Mouse (Mus musculus): ENCODE results near the gene Dock7. TPM values are rescaled to one million over a fixed set of nuclear protein-coding genes. Genes with fewer than 3 reads are reported as not detected.

Gene Dock7
- 105 and 128 TPM in 2 replicates for polyA plus RNA-seq (2012; rRNA removed)

GRCm38 (mm10) chr4:99120211-99121122 lies at the start of gene Dock7:
Dock7 (minus strand) TSS chr4:99120915.
- peak; percentile 87 for DNase-seq (ENCODE audit: low spot score)

- DNase-seq (ENCODE audit: low spot score) = no peak
Observed at GRCm38 (mm10) chr4:99168869-99169268, 48.2 kb upstream of the Dock7 start.

- DNase-seq (ENCODE audit: low spot score) = no peak
Observed at GRCm38 (mm10) chr4:99163547-99163946, 42.8 kb upstream of the Dock7 start.

- no peak for DNase-seq (ENCODE audit: low spot score)
Observed at GRCm38 (mm10) chr4:99163001-99163400, 42.3 kb upstream of the Dock7 start.

GRCm38 (mm10) chr4:99161457-99161971 lies 40.8 kb upstream of the Dock7 start:
- DNase-seq (ENCODE audit: low spot score) = no peak

- no peak for DNase-seq (ENCODE audit: low spot score)
Observed at GRCm38 (mm10) chr4:99160899-99161298, 40.2 kb upstream of the Dock7 start.

- DNase-seq (ENCODE audit: low spot score) = no peak
Observed at GRCm38 (mm10) chr4:99160414-99160813, 39.7 kb upstream of the Dock7 start.

GRCm38 (mm10) chr4:99158495-99158894 lies 37.8 kb upstream of the Dock7 start:
- no peak for DNase-seq (ENCODE audit: low spot score)

- no peak for DNase-seq (ENCODE audit: low spot score)
Observed at GRCm38 (mm10) chr4:99156641-99157307, 36.1 kb upstream of the Dock7 start.

GRCm38 (mm10) chr4:99151885-99152558 lies 31.3 kb upstream of the Dock7 start:
- DNase-seq (ENCODE audit: low spot score) = no peak

- DNase-seq (ENCODE audit: low spot score) = no peak
Observed at GRCm38 (mm10) chr4:99151434-99151833, 30.7 kb upstream of the Dock7 start.

GRCm38 (mm10) chr4:99143323-99143722 lies 22.6 kb upstream of the Dock7 start:
- no peak for DNase-seq (ENCODE audit: low spot score)

GRCm38 (mm10) chr4:99141578-99141977 lies 20.9 kb upstream of the Dock7 start:
- DNase-seq (ENCODE audit: low spot score) = no peak

- no peak for DNase-seq (ENCODE audit: low spot score)
Observed at GRCm38 (mm10) chr4:99141171-99141570, 20.5 kb upstream of the Dock7 start.

- DNase-seq (ENCODE audit: low spot score) = no peak
Observed at GRCm38 (mm10) chr4:99137986-99138641, 17.4 kb upstream of the Dock7 start.

- DNase-seq (ENCODE audit: low spot score) = no peak
Observed at GRCm38 (mm10) chr4:99134522-99134921, 13.8 kb upstream of the Dock7 start.

- no peak for DNase-seq (ENCODE audit: low spot score)
Observed at GRCm38 (mm10) chr4:99133326-99133725, 12.6 kb upstream of the Dock7 start.

- DNase-seq (ENCODE audit: low spot score) = no peak
Observed at GRCm38 (mm10) chr4:99132686-99133085, 12.0 kb upstream of the Dock7 start.

- no peak for DNase-seq (ENCODE audit: low spot score)
Observed at GRCm38 (mm10) chr4:99131227-99131653, 10.5 kb upstream of the Dock7 start.

GRCm38 (mm10) chr4:99123546-99123945 lies 2.8 kb upstream of the Dock7 start:
- no peak for DNase-seq (ENCODE audit: low spot score)

GRCm38 (mm10) chr4:99122786-99123185 lies 2.1 kb upstream of the Dock7 start:
- DNase-seq (ENCODE audit: low spot score) = no peak

- no peak for DNase-seq (ENCODE audit: low spot score)
Observed at GRCm38 (mm10) chr4:99122047-99122446, 1.3 kb upstream of the Dock7 start.
